Mouse (Mus musculus) cerebellum, adult 8-10 months (tissue): ENCODE data around the gene 1810030O07Rik.
A peak's percentile ranks its signal among the peaks of the same experiment; 100 is the strongest.
"Not testable (repeated sequence)": the region's sequence is repeated elsewhere in the genome, so short reads cannot be mapped to it uniquely, and the experiment has no call there.

Experiments
- DNase-seq: peaks from one replicate; pipeline ENCODE4 v3.0.0; 2022

Gene 1810030O07Rik

GRCm38 (mm10) chrX:12673054-12673775, at the start of gene 1810030O07Rik:
Gene 1810030O07Rik, minus strand, starts transcription at chrX:12673668.
- peak; percentile 85 for DNase-seq

DNA sequence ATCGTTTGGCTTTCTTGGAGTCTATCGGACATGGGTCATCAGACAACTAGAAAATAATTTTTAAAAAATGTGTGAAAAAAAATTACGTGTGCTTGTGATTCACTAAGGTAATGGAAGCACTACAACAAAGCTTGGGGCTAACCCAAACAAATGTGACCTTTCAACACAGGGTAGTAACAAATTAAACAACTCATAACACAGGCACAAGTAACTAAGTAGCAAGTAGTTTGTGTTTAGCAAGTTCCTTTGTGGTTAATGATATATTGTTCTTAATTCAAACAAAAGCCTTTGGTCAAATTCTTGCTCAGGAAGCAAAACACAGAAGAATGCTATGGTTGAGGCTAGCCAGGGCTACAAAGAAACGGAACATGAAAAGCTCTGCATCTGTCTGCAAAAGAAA, 42.6 kb upstream of the 1810030O07Rik start:
- DNase-seq: no peak

DNA sequence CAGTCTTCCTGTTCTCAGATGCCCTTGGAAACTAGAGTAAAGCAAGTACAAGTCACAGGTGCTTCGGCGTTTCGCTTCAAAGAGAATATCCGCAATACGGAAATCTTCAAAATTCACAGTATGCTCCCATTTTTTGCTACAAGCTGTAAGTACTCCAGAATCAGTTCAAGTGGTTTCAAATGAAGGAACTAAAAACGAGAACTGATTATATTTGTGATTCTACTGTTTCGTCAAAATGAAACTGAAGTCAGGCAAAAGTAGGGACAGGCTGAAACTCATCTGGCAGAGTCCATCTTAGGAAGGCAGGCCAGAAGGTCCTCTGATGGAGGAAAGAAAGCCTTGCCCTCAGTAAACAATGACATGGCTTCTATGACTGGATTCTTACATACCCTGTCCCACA, 40.3 kb upstream of the 1810030O07Rik start:
- DNase-seq: no peak

DNA sequence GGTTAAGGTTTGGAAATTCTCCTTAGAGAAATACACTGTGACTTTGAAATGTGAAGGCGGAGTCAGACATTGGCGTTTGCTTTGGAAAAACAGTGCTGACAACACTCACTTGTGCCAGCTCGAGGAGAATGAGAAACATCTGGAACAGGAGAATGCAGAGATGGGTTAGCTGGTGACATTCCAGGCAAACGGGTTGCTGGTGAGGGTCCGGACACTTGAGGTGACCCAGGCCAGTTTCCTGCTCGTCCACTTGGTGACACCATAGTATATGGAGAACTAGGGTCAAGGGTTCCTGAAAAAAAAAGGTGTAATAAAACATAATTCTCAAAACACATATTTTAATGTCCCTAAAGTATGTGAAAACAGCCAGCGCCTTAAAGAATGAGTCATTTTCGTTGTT, 13.4 kb upstream of the 1810030O07Rik start:
- DNase-seq: no peak

DNA sequence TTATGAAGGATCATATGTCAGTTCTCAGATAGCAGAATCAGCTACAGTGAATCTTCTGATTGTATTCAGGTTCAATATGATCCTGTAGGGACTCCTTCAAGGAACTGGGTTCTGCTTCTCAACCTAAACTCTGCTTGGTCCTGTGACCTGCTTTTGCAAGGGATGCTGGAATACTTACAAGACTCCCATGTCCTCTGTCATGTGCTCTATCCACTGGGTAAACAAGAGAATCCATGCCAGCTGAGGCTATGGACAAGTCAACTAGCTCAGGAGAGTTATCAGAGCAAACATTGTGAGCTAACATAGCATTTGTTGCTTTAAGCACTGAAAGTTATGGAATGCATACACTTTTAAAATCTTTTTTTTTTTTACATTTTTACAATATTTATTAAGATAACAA, 12.6 kb upstream of the 1810030O07Rik start:
- DNase-seq: no peak

DNA sequence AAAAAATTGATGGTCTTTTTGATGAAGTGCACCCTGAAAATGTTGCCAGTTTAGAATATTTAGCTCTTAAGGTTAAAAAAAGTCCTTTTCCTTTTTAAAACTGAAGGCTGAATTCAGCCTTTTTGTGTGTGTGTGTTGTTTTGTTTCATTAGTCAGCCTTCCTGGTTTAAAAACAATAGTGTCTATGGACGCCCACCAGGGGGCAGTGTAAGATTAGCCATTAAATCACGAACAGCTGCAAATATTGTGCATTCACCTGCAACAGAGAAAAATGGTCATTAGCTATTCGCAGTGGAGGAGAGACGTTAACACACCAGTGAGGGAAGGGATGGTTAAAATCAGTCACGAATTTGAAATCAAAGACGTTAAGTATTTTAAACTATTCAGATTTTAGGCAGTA, 3.9 kb upstream of the 1810030O07Rik start:
- DNase-seq: peak; percentile 69

DNA sequence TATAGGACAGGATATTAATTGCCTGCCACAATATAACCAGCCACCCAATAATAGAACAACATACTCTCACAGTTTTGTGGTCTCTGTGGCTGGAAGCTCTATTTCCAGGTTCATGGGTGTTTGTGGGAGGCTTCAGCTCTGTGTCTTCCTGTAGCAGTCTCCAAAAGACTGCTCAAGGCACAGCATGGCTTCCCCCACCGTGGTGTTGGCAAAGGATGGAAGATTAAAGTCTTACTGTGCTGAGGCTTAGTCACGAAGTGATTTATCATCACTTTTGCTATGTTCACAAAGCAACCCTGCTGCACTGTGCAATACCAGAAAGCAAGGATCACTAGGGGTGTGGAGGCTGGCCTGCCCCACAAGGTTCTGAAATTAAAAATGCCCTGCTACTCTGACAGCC, 19.6 kb downstream of the 1810030O07Rik start:
- no peak for DNase-seq

DNA sequence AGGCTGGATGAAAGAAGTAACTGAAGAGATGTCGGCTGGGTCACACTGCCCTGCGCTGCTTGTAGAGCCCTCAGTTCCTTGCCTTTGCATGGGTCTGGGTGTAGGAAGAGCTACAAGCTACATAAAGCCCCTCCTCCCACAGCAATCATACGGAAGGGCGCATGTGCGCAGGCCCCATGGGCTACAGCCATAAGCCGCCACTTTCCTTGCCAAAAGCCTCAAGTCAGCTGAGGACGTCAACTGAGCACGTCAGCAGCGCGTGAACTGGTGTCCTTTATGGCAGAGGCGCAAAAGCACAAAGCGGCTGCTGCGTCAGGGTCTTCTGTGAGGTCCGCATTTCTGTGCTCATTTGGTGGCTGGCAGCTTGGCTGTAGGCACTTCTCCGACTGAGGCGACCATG, 21.6 kb downstream of the 1810030O07Rik start:
- DNase-seq: no peak

GRCm38 (mm10) chrX:12645531-12646304, 27.8 kb downstream of the 1810030O07Rik start:
- DNase-seq: peak; percentile 45

DNA sequence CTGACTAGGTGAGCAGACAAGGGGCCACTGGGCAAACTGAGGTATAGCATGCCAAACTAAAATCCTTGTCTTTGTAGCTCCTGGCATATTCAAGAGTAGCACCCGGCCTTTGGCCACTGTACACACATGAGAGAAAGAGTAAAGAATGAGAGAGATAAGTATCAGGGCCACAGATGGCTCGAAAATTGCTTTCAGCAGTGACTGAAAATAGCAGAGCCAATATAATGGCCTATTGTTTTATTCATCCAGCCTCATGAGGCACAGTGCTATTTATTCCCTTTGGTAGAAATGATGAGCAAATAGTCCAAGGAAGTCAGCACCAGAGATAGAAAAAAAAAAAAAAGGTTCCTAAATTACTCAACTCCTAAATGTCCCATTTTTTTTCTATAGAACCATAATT, 28.5 kb downstream of the 1810030O07Rik start:
- no peak for DNase-seq

- no peak for DNase-seq
Observed at GRCm38 (mm10) chrX:12625131-12625530, 48.3 kb downstream of the 1810030O07Rik start.

DNA sequence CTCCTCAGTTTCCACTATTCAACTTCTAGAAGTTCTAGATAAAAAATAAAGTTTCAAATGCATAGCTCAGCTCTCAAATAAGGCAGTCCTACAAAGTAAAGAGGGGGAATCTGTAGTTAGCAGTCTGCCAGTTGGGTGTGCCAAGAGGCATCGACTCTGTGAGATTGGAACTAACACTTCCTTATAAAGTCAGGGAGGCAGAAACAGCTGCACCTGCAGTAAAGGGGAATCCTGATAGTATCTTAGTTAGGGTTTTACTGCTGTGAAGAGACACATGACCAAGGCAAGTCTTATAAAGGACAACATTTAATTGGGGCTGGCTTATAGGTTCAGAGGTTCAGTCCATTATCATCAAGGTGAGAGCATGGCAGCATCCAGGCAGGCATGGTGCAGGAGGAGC, 61.1 kb downstream of the 1810030O07Rik start:
- DNase-seq: not testable (repeated sequence)

- no peak for DNase-seq
Observed at GRCm38 (mm10) chrX:12611211-12611610, 62.3 kb downstream of the 1810030O07Rik start.

- DNase-seq: not testable (repeated sequence)
Observed at GRCm38 (mm10) chrX:12610541-12610940, 62.9 kb downstream of the 1810030O07Rik start.
